Mouse (Mus musculus): ENCODE measurements around the gene Otulin.

- TF ChIP-seq POLR2A (IDR thresholded peaks at IDR 0.05; ENCODE audit: borderline replicate concordance, extremely low read depth, insufficient read depth, insufficient read length, poor library complexity, severe bottlenecking) (no peak), CTCF (IDR thresholded peaks at IDR 0.05; ENCODE audit: borderline replicate concordance, extremely low read depth, insufficient read depth, insufficient read length) (no peak)
These were observed 25.2 kb downstream of the Otulin start for GRCm38 (mm10) chr15:27605252-27605651.
